Mouse (Mus musculus) kidney, embryonic 16.5 days (tissue): ENCODE results near the gene Prim1. TPM values are rescaled to one million over a fixed set of nuclear protein-coding genes. Genes with fewer than 3 reads are reported as not detected.

ENCODE experiments used
- ATAC-seq: fragments of 200-750 bp; cut with Nextera tagmentation; 2 replicates; pipeline ENCODE4 v1.8.0; 2017; ENCODE audit warnings: moderate TSS enrichment; ENCODE audit not compliant: low FRiP score, low TSS enrichment
- H3K27ac ChIP-seq: fragments of 300-500 bp; sonication (generic); 2 replicates; pipeline ENCODE4 v1.5.1; 2014; ENCODE audit warnings: low read length
- H3K27me3 ChIP-seq: fragments of 300-500 bp; sonication (generic); 2 replicates; pipeline ENCODE4 v1.6.1; 2014; ENCODE audit warnings: low read length, control low read depth, mixed read lengths; ENCODE audit not compliant: insufficient read depth
- H3K36me3 ChIP-seq: fragments of 300-500 bp; sonication (generic); 2 replicates; pipeline ENCODE4 v1.6.1; 2014; ENCODE audit warnings: low read length, control low read depth, mixed read lengths; ENCODE audit not compliant: insufficient read depth
- H3K4me1 ChIP-seq: fragments of 300-500 bp; sonication (generic); 2 replicates; pipeline ENCODE4 v1.6.1; 2014; ENCODE audit warnings: low read length, control low read depth, mixed read lengths; ENCODE audit not compliant: insufficient read depth
- H3K4me2 ChIP-seq: fragments of 300-500 bp; sonication (generic); replicated peaks from 2 replicates; pipeline ENCODE4 v1.6.1; 2014; ENCODE audit warnings: low read depth, low read length
- H3K4me3 ChIP-seq: fragments of 300-500 bp; sonication (generic); 2 replicates; pipeline ENCODE4 v1.5.1; 2014; ENCODE audit warnings: mild to moderate bottlenecking, low read length
- H3K9ac ChIP-seq: fragments of 300-500 bp; sonication (generic); replicated peaks from 2 replicates; pipeline ENCODE4 v1.6.1; 2014; ENCODE audit warnings: low read length
- H3K9me3 ChIP-seq: fragments of 300-500 bp; sonication (generic); 2 replicates; pipeline ENCODE4 v1.6.1; 2016; ENCODE audit warnings: low read length, control low read depth
- WGBS: fragments of 180-500 bp; shearing (Covaris S2); extraction: QIAGEN DNeasy Blood & Tissue Kit; methylation state at CpG from one replicate; pipeline ENCODE4 v1.1.7; 2014; 5-methylcytosine and 5-hydroxymethylcytosine counted together
- polyA plus RNA-seq: library from polyadenylated mRNA; unstranded; fragments of >200 nt; fragmentation: Nextera tagmentation; extraction: Ambion mirVana; gene quantifications from 2 replicates; pipeline ENCODE4 v1.2.1, GENCODE M21; 2015

Prim1 gene
- polyA plus RNA-seq, 1 experiment from 2014 or later, result 83.4 TPM

DNA sequence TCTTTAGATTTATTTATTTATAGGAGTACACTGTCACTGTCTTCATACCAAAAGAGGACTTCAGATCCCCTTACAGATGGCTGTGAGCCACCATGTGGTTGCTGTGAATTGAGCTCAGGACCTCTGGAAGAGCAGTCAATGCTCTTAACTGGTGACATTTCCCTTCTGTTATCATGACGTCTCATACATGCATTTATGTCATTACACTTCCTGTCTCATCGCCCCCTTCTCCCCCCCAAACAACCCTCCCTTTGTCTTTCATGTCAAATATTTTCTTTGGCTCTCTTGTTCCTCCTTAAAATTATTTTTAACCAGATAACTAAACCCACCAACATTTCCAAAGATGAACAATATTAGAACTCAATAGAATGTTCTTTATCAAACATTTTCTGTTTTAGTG is 15.9 kb downstream of the Prim1 start:
- WGBS, result 59% methylated on average over 2 of the region's 2 CpGs
- H3K4me1 ChIP-seq, result peaks cover 6% of the 10 kb centered on the region

DNA sequence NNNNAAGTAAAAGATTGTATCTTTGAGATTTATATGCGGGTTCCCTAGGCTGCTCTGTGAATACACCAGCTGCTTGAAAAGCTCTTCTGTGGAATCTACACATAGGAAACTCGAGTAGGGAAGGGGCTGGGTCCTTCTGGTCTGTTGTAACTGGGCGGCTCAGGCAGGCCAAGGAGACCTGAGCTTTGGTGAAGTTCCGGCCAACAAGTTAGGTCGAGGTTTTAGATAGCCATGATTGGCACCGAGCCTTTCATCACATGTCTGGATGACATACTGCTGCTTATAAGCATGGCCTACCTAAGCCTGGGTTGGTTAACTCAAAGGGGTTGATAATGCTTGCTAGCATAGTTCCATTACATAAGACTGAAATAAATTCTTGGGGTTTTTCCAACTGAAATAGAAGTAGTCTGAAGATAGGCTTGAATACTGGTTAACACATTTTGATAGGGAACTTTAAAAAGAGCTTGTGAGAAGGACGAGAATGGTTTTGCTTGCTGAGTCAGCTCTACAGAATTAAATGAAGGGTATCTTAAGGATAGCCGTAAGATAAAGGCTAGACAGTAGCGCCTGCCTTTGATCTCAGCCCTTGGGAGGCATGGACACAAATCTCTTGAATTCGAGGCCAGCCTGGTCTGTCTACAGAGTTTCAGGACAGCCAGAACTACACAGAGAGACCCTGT is 21.9 kb downstream of the Prim1 start:
- peaks cover 36% of the 10 kb centered on the region for H3K4me1 ChIP-seq
- H3K27ac ChIP-seq, result peak overlapping the region; percentile 95
- no peaks in the 10 kb centered on the region for H3K27me3 ChIP-seq
- peak overlapping the region; percentile 100 for H3K4me3 ChIP-seq
- peak overlapping the region; percentile 88 for H3K4me2 ChIP-seq
- no peaks in the 10 kb centered on the region for H3K9me3 ChIP-seq
- H3K36me3 ChIP-seq, result peaks cover 38% of the 10 kb centered on the region
- peak overlapping the region; percentile 100 for H3K9ac ChIP-seq
- ATAC-seq, result no peak
- under 1% methylated on average over 10 of the region's 10 CpGs for WGBS

More for the DNA sequence above, 15.9 kb downstream of the Prim1 start:
- Histone ChIP-seq H3K4me2 (no peak overlapping the region), H3K4me3 (no peak overlapping the region), H3K27ac (no peak overlapping the region), H3K36me3 (peaks cover 37% of the 10 kb centered on the region), H3K9ac (no peak overlapping the region), H3K9me3 (no peaks in the 10 kb centered on the region), H3K27me3 (no peaks in the 10 kb centered on the region)
- no peak for ATAC-seq

DNA sequence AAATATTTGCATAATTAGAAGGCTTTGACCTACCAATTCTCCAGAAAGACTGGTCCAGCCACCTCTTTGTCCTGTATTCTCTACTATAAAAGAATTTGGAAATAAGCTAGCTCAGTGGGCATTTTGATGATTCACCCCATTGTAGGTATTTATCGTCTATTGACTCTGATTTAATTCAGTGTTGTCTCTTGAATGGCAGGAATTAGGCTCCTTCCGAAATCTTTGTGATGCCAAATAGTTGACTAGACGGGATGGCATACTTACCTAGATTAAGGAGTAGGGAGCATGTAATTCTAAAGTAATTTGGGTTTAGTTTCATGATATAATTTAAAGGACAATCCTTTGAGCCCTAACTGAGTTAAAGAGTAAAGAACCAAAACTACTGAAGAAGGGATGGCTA is 23.0 kb downstream of the Prim1 start:
- Histone ChIP-seq H3K36me3 (peaks cover 43% of the 10 kb centered on the region), H3K27ac (no peak overlapping the region), H3K9ac (peak overlapping the region; percentile 31; the same call in 1 of the 2 replicates), H3K4me1 (peaks cover 39% of the 10 kb centered on the region), H3K9me3 (no peaks in the 10 kb centered on the region), H3K27me3 (no peaks in the 10 kb centered on the region), H3K4me2 (peak overlapping the region; percentile 44), H3K4me3 (peak overlapping the region; percentile 24)
- 67% methylated on average over 3 of the region's 3 CpGs for WGBS
- ATAC-seq, result no peak

DNA sequence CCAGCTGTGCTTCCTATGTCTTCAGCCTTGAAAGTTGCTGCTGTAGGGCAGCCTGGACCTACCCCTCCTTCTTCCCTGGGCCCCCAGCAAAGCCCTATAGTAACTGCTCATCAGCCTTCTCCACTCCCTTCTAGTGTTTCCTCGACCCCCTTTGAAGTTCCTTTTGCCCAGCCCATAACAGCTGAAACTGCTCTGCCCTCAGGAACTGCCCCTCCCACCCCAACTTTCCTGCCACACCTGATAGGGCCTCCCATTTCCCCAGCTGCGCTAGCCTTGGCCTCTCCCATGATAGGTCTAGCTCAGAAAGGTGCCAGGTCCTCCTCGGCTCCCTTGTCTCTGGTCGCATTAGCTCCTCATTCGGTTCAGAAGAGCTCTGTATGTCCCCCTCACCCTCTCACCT is 24.2 kb downstream of the Prim1 start:
- Histone ChIP-seq H3K27me3 (no peaks in the 10 kb centered on the region), H3K4me2 (0 out of 2 replicates have a peak overlapping the region, but pooled peaks have one; percentile 44), H3K4me1 (peaks cover 45% of the 10 kb centered on the region), H3K9me3 (no peaks in the 10 kb centered on the region), H3K9ac (peak overlapping the region; percentile 24; the same call in 1 of the 2 replicates), H3K27ac (no peak overlapping the region), H3K4me3 (no peak overlapping the region), H3K36me3 (peaks cover 52% of the 10 kb centered on the region)
- WGBS, result 17% methylated on average over 5 of the region's 5 CpGs
- no peak for ATAC-seq

DNA sequence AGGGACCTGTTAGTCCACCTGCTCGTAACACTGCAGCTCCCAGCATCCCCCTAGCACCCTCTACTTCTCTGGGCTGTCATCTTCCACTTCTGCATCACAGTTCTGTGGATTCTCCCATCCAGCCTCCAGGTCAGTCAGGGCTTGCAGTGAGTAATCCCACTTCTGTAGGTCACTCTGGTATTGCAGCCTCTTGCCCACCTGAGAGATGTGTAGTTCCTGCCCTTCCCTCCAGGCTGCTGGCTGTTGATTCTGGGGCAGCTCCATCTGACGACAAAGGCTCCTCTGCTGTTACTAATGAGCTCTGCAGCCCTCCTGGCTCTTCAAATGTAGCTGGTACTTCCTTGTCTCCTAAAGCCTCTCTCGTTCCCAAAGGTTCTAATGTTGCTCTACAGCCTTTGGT is 24.9 kb downstream of the Prim1 start:
- 58% methylated on average over 3 of the region's 3 CpGs for WGBS
- peaks cover 45% of the 10 kb centered on the region for H3K4me1 ChIP-seq
- H3K4me3 ChIP-seq, result no peak overlapping the region
- H3K27ac ChIP-seq, result no peak overlapping the region
- H3K4me2 ChIP-seq, result no peak overlapping the region
- no peak for ATAC-seq
- H3K27me3 ChIP-seq, result no peaks in the 10 kb centered on the region
- H3K9me3 ChIP-seq, result no peaks in the 10 kb centered on the region
- H3K9ac ChIP-seq, result 0 out of 2 replicates have a peak overlapping the region, but pooled peaks have one; percentile 18
- peaks cover 58% of the 10 kb centered on the region for H3K36me3 ChIP-seq

DNA sequence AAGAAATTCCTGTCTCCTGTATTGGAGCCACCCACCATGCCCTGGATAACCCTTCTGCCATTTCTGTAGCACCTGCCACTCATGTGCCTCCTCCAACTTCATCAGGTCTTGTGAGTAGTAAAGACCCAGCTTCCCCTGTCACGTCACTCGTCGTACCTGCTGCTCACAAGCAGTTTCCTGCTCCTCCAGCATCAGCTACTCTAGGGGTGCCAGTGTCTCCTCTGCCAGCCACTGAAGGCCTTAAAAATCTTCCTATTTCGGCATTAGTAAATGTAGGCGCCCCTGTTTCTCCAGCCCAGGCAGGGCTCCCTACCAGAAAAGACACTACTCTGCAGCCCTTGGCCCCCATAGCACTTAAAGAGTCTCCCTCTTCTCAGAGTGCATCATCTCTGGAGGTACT is 25.3 kb downstream of the Prim1 start:
- Histone ChIP-seq H3K4me2 (no peak overlapping the region), H3K4me3 (no peak overlapping the region), H3K27ac (no peak overlapping the region), H3K9ac (no peak overlapping the region), H3K4me1 (peaks cover 43% of the 10 kb centered on the region), H3K36me3 (peaks cover 61% of the 10 kb centered on the region), H3K9me3 (no peaks in the 10 kb centered on the region), H3K27me3 (no peaks in the 10 kb centered on the region)
- 81% methylated on average over 5 of the region's 5 CpGs for WGBS
- ATAC-seq, result no peak

DNA sequence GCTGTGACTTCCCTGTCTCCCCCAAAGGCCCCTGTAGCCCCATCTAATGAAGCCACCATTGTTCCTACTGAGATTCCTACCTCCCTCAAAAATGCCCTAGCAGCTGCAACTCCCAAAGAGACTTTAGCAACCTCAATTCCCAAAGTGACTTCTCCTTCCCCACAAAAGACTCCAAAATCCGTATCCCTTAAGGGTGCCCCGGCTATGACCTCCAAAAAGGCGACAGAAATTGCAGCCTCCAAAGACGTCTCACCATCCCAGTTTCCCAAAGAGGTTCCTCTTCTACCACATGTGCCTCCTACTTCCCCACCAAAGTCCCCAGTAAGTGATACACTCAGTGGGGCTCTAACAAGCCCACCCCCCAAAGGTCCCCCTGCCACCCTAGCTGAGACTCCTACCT is 26.7 kb downstream of the Prim1 start:
- Histone ChIP-seq H3K36me3 (peaks cover 72% of the 10 kb centered on the region), H3K9ac (no peak overlapping the region), H3K4me3 (no peak overlapping the region), H3K4me1 (peaks cover 43% of the 10 kb centered on the region), H3K27ac (no peak overlapping the region), H3K9me3 (no peaks in the 10 kb centered on the region), H3K4me2 (no peak overlapping the region), H3K27me3 (no peaks in the 10 kb centered on the region)
- no peak for ATAC-seq
- 77% methylated on average over 4 of the region's 4 CpGs for WGBS

DNA sequence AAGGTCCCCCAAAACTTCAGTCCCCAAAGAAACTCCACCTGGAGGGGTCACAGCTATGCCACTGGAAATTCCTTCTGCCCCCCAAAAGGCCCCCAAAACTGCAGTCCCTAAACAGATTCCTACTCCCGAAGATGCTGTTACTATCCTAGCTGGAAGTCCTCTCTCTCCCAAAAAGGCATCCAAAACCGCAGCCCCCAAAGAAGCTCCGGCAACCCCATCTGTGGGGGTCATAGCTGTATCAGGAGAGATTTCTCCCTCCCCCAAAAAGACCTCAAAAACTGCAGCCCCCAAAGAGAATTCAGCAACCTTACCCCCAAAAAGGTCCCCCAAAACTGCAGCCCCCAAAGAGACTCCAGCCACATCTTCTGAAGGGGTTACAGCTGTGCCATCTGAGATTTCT is 27.5 kb downstream of the Prim1 start:
- Histone ChIP-seq H3K4me2 (no peak overlapping the region), H3K27me3 (no peaks in the 10 kb centered on the region), H3K4me1 (peaks cover 38% of the 10 kb centered on the region), H3K36me3 (peaks cover 78% of the 10 kb centered on the region), H3K9me3 (no peaks in the 10 kb centered on the region), H3K27ac (no peak overlapping the region), H3K4me3 (no peak overlapping the region), H3K9ac (no peak overlapping the region)
- ATAC-seq, result no peak
- 83% methylated on average over 3 of the region's 3 CpGs for WGBS

DNA sequence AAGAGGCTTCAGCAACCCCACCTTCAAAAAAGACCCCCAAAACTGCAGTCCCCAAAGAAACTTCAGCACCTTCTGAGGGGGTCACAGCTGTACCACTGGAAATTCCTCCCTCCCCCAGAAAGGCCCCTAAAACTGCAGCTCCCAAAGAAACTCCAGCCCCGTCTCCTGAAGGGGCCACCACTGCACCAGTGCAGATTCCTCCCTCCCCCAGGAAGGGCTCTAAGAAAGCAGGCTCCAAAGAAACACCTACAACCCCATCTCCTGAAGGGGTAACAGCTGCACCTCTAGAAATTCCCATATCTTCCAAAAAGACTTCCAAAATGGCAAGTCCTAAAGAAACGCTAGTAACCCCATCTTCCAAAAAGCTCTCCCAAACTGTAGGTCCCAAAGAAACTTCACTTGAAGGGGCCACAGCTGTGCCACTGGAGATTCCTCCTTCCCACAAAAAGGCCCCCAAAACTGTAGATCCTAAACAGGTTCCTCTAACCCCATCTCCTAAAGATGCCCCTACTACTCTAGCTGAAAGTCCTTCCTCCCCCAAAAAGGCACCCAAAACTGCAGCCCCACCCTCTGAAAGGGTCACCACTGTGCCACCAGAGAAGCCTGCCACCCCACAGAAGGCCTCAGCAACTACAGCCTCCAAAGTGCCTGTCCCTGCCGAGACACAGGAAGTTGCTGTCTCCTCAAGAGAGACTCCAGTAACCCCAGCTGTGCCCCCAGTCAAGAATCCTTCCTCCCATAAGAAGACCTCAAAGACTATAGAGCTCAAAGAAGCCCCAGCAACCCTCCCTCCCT is 28.3 kb downstream of the Prim1 start:
- Histone ChIP-seq H3K4me1 (peaks cover 32% of the 10 kb centered on the region), H3K4me3 (no peak overlapping the region), H3K9me3 (no peaks in the 10 kb centered on the region), H3K9ac (0 out of 2 replicates have a peak overlapping the region, but pooled peaks have one; percentile 16), H3K27me3 (no peaks in the 10 kb centered on the region), H3K27ac (no peak overlapping the region), H3K4me2 (no peak overlapping the region), H3K36me3 (peaks cover 82% of the 10 kb centered on the region)
- 55% methylated on average over 3 of the region's 3 CpGs for WGBS
- no peak for ATAC-seq

DNA sequence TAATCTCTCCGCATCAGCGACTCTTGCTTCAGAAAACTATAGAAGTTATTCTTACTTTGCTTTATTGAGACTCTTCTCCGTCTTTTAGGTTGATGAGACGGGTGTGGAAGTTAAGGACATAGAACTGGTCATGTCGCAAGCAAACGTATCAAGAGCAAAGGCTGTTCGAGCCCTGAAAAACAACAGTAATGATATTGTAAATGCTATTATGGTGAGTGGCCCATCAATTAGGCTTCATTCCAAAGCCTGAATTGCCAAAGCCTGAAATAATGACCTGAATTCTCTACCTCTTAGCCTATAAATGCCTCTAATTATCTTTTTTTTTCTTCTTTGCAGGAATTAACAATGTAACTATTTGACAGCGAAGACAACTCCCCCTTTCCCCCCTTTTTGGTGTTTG is 33.2 kb downstream of the Prim1 start:
- no peaks in the 10 kb centered on the region for H3K9me3 ChIP-seq
- ATAC-seq, result no peak
- no peak overlapping the region for H3K9ac ChIP-seq
- H3K27ac ChIP-seq, result no peak overlapping the region
- H3K4me1 ChIP-seq, result peaks cover 8% of the 10 kb centered on the region
- WGBS, result 97% methylated on average over 8 of the region's 8 CpGs
- H3K4me2 ChIP-seq, result no peak overlapping the region
- H3K36me3 ChIP-seq, result peaks cover 70% of the 10 kb centered on the region
- H3K4me3 ChIP-seq, result no peak overlapping the region
- no peaks in the 10 kb centered on the region for H3K27me3 ChIP-seq
